Mouse (Mus musculus): ENCODE measurements at regions not wholly inside any gene's neighbourhood (a gene's known extent, or its start where the extent isn't known, plus 50 kb on each side); places are given as distances from the start of the nearest gene placed in this dataset.

DNA sequence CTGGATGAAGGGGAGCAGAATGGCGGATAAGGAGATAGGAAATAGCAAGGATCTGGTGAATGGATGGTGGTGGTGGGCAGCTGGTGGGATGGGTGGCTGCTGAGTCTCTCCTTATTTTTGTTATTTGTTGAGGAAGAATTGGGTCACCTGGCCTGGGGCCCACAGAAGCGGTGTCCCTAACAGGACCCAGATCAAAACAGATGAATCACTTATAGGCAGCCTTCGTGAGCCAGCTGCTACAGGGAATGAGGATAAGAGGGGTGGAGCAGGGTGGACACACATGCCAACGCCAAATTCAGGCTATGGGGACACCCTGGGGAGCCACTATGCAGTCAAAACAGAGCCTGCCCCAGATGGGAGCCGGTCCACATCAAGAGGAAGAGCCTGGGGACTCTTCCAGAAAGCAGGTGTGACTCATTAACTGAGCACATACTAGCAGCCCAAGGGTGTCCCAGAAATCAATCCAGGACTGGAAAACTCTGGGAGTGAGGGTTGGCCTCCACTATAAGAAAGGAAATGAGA is 75.4 kb downstream of the Inhbb start:
- Histone ChIP-seq H3K9me3 (ENCODE audit: control insufficient read depth, low read length) (no peaks in the 10 kb centered on the region), H3K4me1 (replicated peaks; ENCODE audit: control insufficient read depth, insufficient read depth, low read length) (peaks cover 3% of the 10 kb centered on the region; the same call in 1 of the 2 replicates), H3K9ac (ENCODE audit: low read length) (no peak overlapping the region), H3K27me3 (replicated peaks; ENCODE audit: control insufficient read depth, insufficient read depth, low read length) (no peaks in the 10 kb centered on the region), H3K36me3 (ENCODE audit: control insufficient read depth, insufficient read depth, low read length) (no peaks in the 10 kb centered on the region), H3K4me3 (ENCODE audit: low read depth, low read length) (no peak overlapping the region), H3K4me2 (ENCODE audit: low read length) (no peak overlapping the region), H3K27ac (ENCODE audit: low read depth) (no peak overlapping the region)
- no peak for ATAC-seq (replicated peaks; ENCODE audit: low FRiP score, low TSS enrichment, low read depth)
- WGBS = 82% methylated on average over 5 of the region's 5 CpGs
- DNase-seq (ENCODE audit: low spot score) = no peak

- no peak overlapping the region for H3K4me3 ChIP-seq (ENCODE audit: low read depth, low read length)
- H3K36me3 ChIP-seq (ENCODE audit: control insufficient read depth, insufficient read depth, low read length) = no peaks in the 10 kb centered on the region
- no peak overlapping the region for H3K9ac ChIP-seq (ENCODE audit: low read length)
- DNase-seq (ENCODE audit: low spot score) (no peak), ATAC-seq (replicated peaks; ENCODE audit: low FRiP score, low TSS enrichment, low read depth) (no peak)
- H3K9me3 ChIP-seq (ENCODE audit: control insufficient read depth, low read length) = no peaks in the 10 kb centered on the region
- no peak overlapping the region for H3K4me2 ChIP-seq (ENCODE audit: low read length)
- peaks cover 3% of the 10 kb centered on the region; the same call in 1 of the 2 replicates for H3K4me1 ChIP-seq (replicated peaks; ENCODE audit: control insufficient read depth, insufficient read depth, low read length)
- no peaks in the 10 kb centered on the region for H3K27me3 ChIP-seq (replicated peaks; ENCODE audit: control insufficient read depth, insufficient read depth, low read length)
- no peak overlapping the region for H3K27ac ChIP-seq (ENCODE audit: low read depth)
- 63% methylated on average over 7 of the region's 7 CpGs for WGBS
These were observed 76.8 kb downstream of the Inhbb start for GRCm38 (mm10) chr1:119345115-119345791.

DNA sequence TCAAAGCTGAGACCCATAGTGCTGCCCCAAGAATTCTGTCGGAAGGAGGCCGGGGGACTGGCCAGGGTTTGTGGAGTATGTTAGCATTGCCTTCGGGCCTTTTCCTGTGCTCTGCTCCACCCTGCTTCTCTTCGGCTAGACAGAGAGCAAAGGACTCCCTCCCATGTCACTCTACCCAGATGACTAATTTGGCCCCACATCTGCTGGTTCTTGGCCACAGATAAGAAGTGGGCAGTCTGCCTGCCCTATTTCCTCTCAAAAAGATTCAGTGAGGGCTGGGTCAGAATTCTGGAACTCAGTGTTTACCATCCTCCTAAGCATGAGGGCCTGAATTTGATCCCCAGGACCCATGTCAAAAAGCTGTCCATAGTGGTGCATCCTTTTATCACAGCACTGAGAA is 78.0 kb downstream of the Inhbb start:
- no peaks in the 10 kb centered on the region for H3K9me3 ChIP-seq (ENCODE audit: control insufficient read depth, low read length)
- H3K4me1 ChIP-seq (replicated peaks; ENCODE audit: control insufficient read depth, insufficient read depth, low read length) = peaks cover 3% of the 10 kb centered on the region; the same call in 1 of the 2 replicates
- no peak for ATAC-seq (replicated peaks; ENCODE audit: low FRiP score, low TSS enrichment, low read depth)
- H3K4me3 ChIP-seq (ENCODE audit: low read depth, low read length) = no peak overlapping the region
- H3K27me3 ChIP-seq (replicated peaks; ENCODE audit: control insufficient read depth, insufficient read depth, low read length) = no peaks in the 10 kb centered on the region
- H3K36me3 ChIP-seq (ENCODE audit: control insufficient read depth, insufficient read depth, low read length) = no peaks in the 10 kb centered on the region
- H3K27ac ChIP-seq (ENCODE audit: low read depth) = no peak overlapping the region
- no peak for DNase-seq (ENCODE audit: low spot score)
- 83% methylated on average over 4 of the region's 4 CpGs for WGBS
- H3K9ac ChIP-seq (ENCODE audit: low read length) = no peak overlapping the region
- H3K4me2 ChIP-seq (ENCODE audit: low read length) = no peak overlapping the region

DNA sequence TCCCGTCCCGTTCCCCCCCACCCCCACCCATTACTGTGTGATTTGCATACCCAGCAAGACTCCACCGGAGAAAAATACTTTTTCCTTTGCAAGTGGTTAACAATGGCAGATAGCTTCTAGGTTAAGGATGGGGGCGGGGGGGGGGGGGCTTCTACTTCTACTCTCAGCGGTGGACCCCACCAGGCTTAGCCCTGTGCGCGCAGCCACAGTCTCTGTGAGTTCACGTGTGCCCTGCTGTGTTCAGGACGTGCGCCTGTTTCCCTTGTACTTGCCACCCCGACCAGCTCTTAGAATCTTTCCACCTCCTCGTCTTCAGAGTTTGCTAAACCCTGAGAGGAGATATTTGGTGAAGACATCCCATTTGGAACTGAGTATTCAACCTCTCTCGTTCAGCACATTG is 86.9 kb downstream of the Inhbb start:
- Histone ChIP-seq H3K36me3 (ENCODE audit: control insufficient read depth, insufficient read depth, low read length) (no peaks in the 10 kb centered on the region), H3K4me2 (ENCODE audit: low read length) (no peak overlapping the region), H3K9ac (ENCODE audit: low read length) (no peak overlapping the region), H3K9me3 (ENCODE audit: control insufficient read depth, low read length) (no peaks in the 10 kb centered on the region), H3K4me1 (replicated peaks; ENCODE audit: control insufficient read depth, insufficient read depth, low read length) (no peaks in the 10 kb centered on the region), H3K4me3 (ENCODE audit: low read depth, low read length) (no peak overlapping the region), H3K27me3 (replicated peaks; ENCODE audit: control insufficient read depth, insufficient read depth, low read length) (no peaks in the 10 kb centered on the region), H3K27ac (ENCODE audit: low read depth) (no peak overlapping the region)
- 35% methylated on average over 13 of the region's 13 CpGs for WGBS
- no peak for ATAC-seq (replicated peaks; ENCODE audit: low FRiP score, low TSS enrichment, low read depth)
- no peak for DNase-seq (ENCODE audit: low spot score)

DNA sequence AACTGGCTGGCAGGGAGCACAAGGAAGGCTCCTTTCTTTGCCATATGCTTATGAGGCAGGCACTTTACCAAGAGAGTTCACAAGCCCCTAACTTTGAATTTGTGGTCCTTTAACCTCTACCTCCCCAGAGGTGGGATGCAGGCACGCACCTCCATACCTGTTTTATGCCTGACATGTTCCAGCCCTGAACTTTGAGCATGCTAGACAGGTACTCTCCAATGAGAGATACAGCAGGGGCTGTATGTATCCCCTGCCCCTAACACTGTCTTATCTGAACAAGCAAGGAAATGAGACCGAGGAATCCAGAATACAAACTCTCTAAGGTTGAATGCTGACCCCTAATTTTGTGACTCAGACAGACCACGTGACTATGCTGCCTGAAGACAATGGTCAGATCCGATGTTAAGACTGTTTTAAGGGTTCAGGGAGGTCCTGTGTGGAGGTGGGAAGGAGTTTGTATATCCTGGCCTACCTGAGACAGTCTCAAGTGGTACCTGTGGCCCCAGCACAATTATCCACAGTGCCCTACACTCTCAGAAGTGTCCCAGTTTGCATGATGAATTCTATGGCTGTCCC is 91.2 kb downstream of the Inhbb start:
- Histone ChIP-seq H3K4me2 (ENCODE audit: low read length) (no peak overlapping the region), H3K4me1 (replicated peaks; ENCODE audit: control insufficient read depth, insufficient read depth, low read length) (no peaks in the 10 kb centered on the region), H3K27me3 (replicated peaks; ENCODE audit: control insufficient read depth, insufficient read depth, low read length) (no peaks in the 10 kb centered on the region), H3K9me3 (ENCODE audit: control insufficient read depth, low read length) (no peaks in the 10 kb centered on the region), H3K9ac (ENCODE audit: low read length) (no peak overlapping the region), H3K4me3 (ENCODE audit: low read depth, low read length) (no peak overlapping the region), H3K27ac (ENCODE audit: low read depth) (no peak overlapping the region), H3K36me3 (ENCODE audit: control insufficient read depth, insufficient read depth, low read length) (no peaks in the 10 kb centered on the region)
- no peak for ATAC-seq (replicated peaks; ENCODE audit: low FRiP score, low TSS enrichment, low read depth)
- no peak for DNase-seq (ENCODE audit: low spot score)
- WGBS = 80% methylated on average over 4 of the region's 4 CpGs

GRCm38 (mm10) chr1:119329693-119330434 is 92.2 kb downstream of the Inhbb start:
- Histone ChIP-seq H3K9me3 (ENCODE audit: control insufficient read depth, low read length) (no peaks in the 10 kb centered on the region), H3K27ac (ENCODE audit: low read depth) (no peak overlapping the region), H3K9ac (ENCODE audit: low read length) (no peak overlapping the region), H3K27me3 (replicated peaks; ENCODE audit: control insufficient read depth, insufficient read depth, low read length) (no peaks in the 10 kb centered on the region), H3K4me2 (ENCODE audit: low read length) (no peak overlapping the region), H3K4me3 (ENCODE audit: low read depth, low read length) (no peak overlapping the region), H3K36me3 (ENCODE audit: control insufficient read depth, insufficient read depth, low read length) (no peaks in the 10 kb centered on the region), H3K4me1 (replicated peaks; ENCODE audit: control insufficient read depth, insufficient read depth, low read length) (no peaks in the 10 kb centered on the region)
- ATAC-seq (replicated peaks; ENCODE audit: low FRiP score, low TSS enrichment, low read depth) = no peak; the same call in 1 of the 2 replicates
- 49% methylated on average over 7 of the region's 7 CpGs for WGBS
- DNase-seq (ENCODE audit: low spot score) = no peak

- no peaks in the 10 kb centered on the region for H3K27me3 ChIP-seq (replicated peaks; ENCODE audit: control insufficient read depth, insufficient read depth, low read length)
- DNase-seq (ENCODE audit: low spot score) = no peak
- no peak overlapping the region; the same call in 1 of the 2 replicates for H3K27ac ChIP-seq (ENCODE audit: low read depth)
- H3K9ac ChIP-seq (ENCODE audit: low read length) = no peak overlapping the region
- peak; percentile 62; the same call in 1 of the 2 replicates for ATAC-seq (replicated peaks; ENCODE audit: low FRiP score, low TSS enrichment, low read depth)
- H3K4me3 ChIP-seq (ENCODE audit: low read depth, low read length) = no peak overlapping the region
- no peak overlapping the region for H3K4me2 ChIP-seq (ENCODE audit: low read length)
- H3K9me3 ChIP-seq (ENCODE audit: control insufficient read depth, low read length) = no peaks in the 10 kb centered on the region
- no peaks in the 10 kb centered on the region for H3K4me1 ChIP-seq (replicated peaks; ENCODE audit: control insufficient read depth, insufficient read depth, low read length)
- H3K36me3 ChIP-seq (ENCODE audit: control insufficient read depth, insufficient read depth, low read length) = no peaks in the 10 kb centered on the region
- WGBS = 23% methylated on average over 15 of the region's 15 CpGs
These were observed 92.9 kb downstream of the Inhbb start for GRCm38 (mm10) chr1:119328921-119329692.

- DNase-seq (ENCODE audit: low spot score) = no peak
- Histone ChIP-seq H3K27me3 (replicated peaks; ENCODE audit: control insufficient read depth, insufficient read depth, low read length) (no peaks in the 10 kb centered on the region), H3K27ac (ENCODE audit: low read depth) (no peak overlapping the region), H3K4me2 (ENCODE audit: low read length) (no peak overlapping the region), H3K4me1 (replicated peaks; ENCODE audit: control insufficient read depth, insufficient read depth, low read length) (no peaks in the 10 kb centered on the region), H3K36me3 (ENCODE audit: control insufficient read depth, insufficient read depth, low read length) (no peaks in the 10 kb centered on the region), H3K9ac (ENCODE audit: low read length) (no peak overlapping the region), H3K4me3 (ENCODE audit: low read depth, low read length) (no peak overlapping the region), H3K9me3 (ENCODE audit: control insufficient read depth, low read length) (no peaks in the 10 kb centered on the region)
- ATAC-seq (replicated peaks; ENCODE audit: low FRiP score, low TSS enrichment, low read depth) = no peak
- WGBS = 71% methylated on average over 8 of the region's 8 CpGs
These were observed 97.5 kb downstream of the Inhbb start for GRCm38 (mm10) chr1:119324551-119324950.
